Mouse (Mus musculus) liver, embryonic 14.5 days (tissue): ENCODE measurements around the gene Tnni3.
A peak's percentile ranks its signal among the peaks of the same experiment; 100 is the strongest.

Source experiments
- CTCF ChIP-seq: IDR thresholded peaks from 2 replicates; pipeline ENCODE4 v1.5.1; 2016; ENCODE audit warnings: antibody characterized with exemption, low read depth, control low read depth
- EP300 ChIP-seq: IDR thresholded peaks from 2 replicates; pipeline ENCODE4 v1.6.1; 2016; ENCODE audit warnings: antibody characterized with exemption, low read depth

DNA sequence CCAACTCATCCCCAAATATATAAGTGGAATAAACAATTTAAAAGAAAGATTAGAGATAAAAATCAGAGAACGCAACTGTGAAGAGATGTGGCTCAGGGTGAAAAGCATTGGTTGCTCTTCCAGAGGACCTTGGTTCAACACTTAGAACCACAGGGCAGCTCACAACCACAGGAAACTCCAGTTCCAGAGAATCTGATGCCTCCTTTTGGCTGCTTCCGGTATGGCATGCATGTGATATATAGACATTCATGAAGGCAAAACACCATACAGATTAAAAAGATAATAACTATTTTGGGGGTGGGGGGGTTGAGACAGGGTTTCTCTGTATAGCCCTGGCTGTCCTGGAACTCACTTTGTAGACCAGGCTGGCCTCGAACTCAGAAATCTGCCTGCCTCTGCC lies 38.6 kb upstream of the Tnni3 start:
- TF ChIP-seq CTCF: peak; percentile 16; the same call in 1 of the 2 replicates
- no peak for TF ChIP-seq EP300
